Mouse (Mus musculus): ENCODE measurements around the gene Itm2b.

The Itm2b gene

GRCm38 (mm10) chr14:73394263-73395006 is 9.3 kb upstream of the Itm2b start:
- no peak for DNase-seq (ENCODE audit: low spot score)

GRCm38 (mm10) chr14:73391457-73391856 is 6.4 kb upstream of the Itm2b start:
- no peak for DNase-seq (ENCODE audit: low spot score)

- no peak for DNase-seq (ENCODE audit: low spot score)
Observed at GRCm38 (mm10) chr14:73390196-73390595, 5.1 kb upstream of the Itm2b start.

GRCm38 (mm10) chr14:73389059-73389458 is 4.0 kb upstream of the Itm2b start:
- no peak for DNase-seq (ENCODE audit: low spot score)

- no peak for DNase-seq (ENCODE audit: low spot score)
Observed at GRCm38 (mm10) chr14:73388546-73388945, 3.5 kb upstream of the Itm2b start.

GRCm38 (mm10) chr14:73386493-73386892 is 1.4 kb upstream of the Itm2b start:
- DNase-seq (ENCODE audit: low spot score) = no peak

- DNase-seq (ENCODE audit: low spot score) = no peak
Observed at GRCm38 (mm10) chr14:73385720-73386374, 758 bp upstream of the Itm2b start.

GRCm38 (mm10) chr14:73384546-73384912 is 560 bp downstream of the Itm2b start:
- DNase-seq (ENCODE audit: low spot score) = no peak

GRCm38 (mm10) chr14:73383746-73384145 is 1.3 kb downstream of the Itm2b start:
- DNase-seq (ENCODE audit: low spot score) = no peak

- no peak for DNase-seq (ENCODE audit: low spot score)
Observed at GRCm38 (mm10) chr14:73382699-73383098, 2.4 kb downstream of the Itm2b start.

GRCm38 (mm10) chr14:73381559-73381958 is 3.5 kb downstream of the Itm2b start:
- no peak for DNase-seq (ENCODE audit: low spot score)

GRCm38 (mm10) chr14:73377804-73378203 is 7.3 kb downstream of the Itm2b start:
- DNase-seq (ENCODE audit: low spot score) = no peak

GRCm38 (mm10) chr14:73376920-73377319 is 8.2 kb downstream of the Itm2b start:
- no peak for DNase-seq (ENCODE audit: low spot score)

- DNase-seq (ENCODE audit: low spot score) = no peak
Observed at GRCm38 (mm10) chr14:73375903-73376302, 9.2 kb downstream of the Itm2b start.

- DNase-seq (ENCODE audit: low spot score) = no peak
Observed at GRCm38 (mm10) chr14:73375445-73375844, 9.6 kb downstream of the Itm2b start.

GRCm38 (mm10) chr14:73374315-73374890 is 10.7 kb downstream of the Itm2b start:
- DNase-seq (ENCODE audit: low spot score) = no peak

- no peak for DNase-seq (ENCODE audit: low spot score)
Observed at GRCm38 (mm10) chr14:73373606-73374005, 11.5 kb downstream of the Itm2b start.

- DNase-seq (ENCODE audit: low spot score) = no peak
Observed at GRCm38 (mm10) chr14:73372990-73373389, 12.1 kb downstream of the Itm2b start.

- DNase-seq (ENCODE audit: low spot score) = no peak
Observed at GRCm38 (mm10) chr14:73371577-73371976, 13.5 kb downstream of the Itm2b start.

GRCm38 (mm10) chr14:73370695-73371372 is 14.3 kb downstream of the Itm2b start:
- no peak for DNase-seq (ENCODE audit: low spot score)

- no peak for DNase-seq (ENCODE audit: low spot score)
Observed at GRCm38 (mm10) chr14:73370078-73370670, 14.9 kb downstream of the Itm2b start.

GRCm38 (mm10) chr14:73369634-73370033 is 15.5 kb downstream of the Itm2b start:
- no peak for DNase-seq (ENCODE audit: low spot score)

Measured in urinary bladder, postnatal 25 days (tissue).